Mouse (Mus musculus) urinary bladder, postnatal 36 days (tissue): ENCODE data around the gene Siglece.
"Not testable (repeated sequence)": the region's sequence is repeated elsewhere in the genome, so short reads cannot be mapped to it uniquely, and the experiment has no call there.

Source experiments
- DNase-seq, 2 experiments: peaks; one replicate each; pipeline ENCODE4 v3.0.0; 2022; ENCODE audit warnings: low spot score in 2 of 2, mixed read lengths in 1 of 2

The Siglece gene

DNA sequence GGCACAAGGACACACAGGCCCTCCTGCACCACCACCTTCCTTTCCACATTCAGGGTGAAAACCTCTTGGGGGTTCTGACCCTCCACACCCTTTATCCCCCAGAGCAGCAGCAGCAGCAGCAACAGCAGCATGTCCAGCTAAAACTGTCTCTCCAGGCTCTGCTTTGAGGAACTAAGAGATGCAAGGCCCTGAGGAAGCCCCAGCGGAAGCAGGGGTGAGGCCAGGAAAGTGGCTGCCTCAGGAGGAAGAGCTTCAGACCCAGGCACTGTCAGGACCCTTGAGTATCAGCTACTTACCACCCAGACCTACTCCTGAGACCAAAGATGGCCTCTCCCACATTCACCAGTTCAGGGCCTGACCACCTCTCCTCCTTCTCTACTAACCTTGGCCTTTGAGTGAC, at the start of gene Siglece:
TSS of gene Siglece (minus strand) at position 160 of the 400 bp plus-strand sequence.
- DNase-seq: no peak

DNA sequence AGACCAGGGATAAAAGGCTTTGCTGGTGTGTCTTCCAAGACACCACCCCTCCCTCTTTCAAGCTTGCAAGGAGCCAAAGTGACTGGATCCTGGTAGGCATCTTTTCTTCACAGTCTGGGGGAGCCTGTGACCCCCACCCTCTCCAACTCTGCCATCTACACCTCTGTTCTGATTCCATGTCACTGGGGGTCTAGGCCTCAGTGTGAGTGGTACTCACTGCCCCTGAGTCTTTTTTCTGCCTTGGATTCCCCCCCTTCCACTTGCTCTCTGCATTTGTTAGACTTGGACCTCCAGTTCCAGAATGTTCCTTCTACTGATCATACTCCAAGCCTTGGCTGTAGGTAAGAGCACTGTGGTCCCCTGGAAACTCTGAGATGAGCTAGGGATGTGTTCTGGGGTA, 30.2 kb upstream of the Siglece start, which contains the start of gene Klk14:
TSS of gene Klk14 (plus strand) at position 301 of the 400 bp plus-strand sequence.
- no peak for DNase-seq

DNA sequence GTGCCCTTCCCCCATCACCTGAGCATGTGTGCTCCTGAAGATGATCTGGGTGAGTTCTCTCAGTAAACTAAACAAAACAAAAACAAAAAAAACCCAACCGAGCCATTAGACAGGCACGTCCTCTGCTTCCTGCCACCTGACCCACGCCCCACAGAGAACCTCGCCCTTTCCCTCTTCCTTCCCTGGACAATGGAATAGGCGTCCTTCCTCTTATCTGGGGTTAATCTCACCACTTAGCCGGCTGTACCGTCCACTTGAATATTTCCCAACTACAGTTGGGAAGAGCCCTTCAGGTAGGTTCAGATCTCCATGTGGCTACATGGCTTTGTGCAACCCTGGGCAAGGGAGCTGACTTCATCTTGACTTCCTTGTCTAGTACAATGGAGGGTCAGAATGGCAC, 25.1 kb upstream of the Siglece start:
- DNase-seq: no peak

DNA sequence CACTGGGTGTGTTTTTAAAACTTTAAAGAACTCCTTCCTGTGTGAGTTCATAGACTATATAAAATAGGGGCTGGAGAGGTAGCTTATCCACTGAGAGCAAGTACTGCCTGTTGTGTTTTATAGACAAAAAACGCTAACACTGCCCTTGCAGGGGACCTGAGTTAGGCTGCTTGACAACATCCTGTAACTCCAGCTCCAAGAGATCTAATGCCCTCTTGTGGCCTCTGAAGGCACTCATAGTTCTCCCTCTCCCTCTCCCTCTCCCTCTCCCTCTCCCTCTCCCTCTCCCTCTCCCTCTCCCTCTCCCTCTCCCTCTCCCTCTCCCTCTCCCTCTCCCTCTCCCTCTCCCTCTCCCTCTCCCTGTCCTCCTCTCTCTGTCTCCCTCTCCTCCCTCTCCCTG, 22.6 kb upstream of the Siglece start:
- not testable (repeated sequence) for DNase-seq

DNA sequence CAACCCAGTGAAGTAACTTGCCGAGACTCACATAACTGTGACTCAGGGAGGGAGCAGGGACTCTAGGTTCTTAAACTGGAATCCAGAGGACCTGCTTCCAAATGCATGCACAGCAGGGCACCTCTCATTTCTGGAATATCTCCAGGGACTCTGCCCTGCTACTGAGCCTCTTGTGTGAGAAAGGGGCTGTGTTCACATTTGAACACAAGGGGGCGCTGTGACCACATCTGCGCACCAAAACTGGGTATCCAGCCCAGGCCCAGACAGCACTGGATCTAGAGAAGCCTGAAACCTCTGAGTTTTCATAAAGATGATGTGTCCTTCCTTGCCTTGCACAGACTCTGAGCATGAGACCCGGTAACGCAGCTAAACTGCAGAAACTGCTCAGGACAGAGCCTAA, 21.0 kb upstream of the Siglece start:
- peak; percentile 30 to 38 for DNase-seq

DNA sequence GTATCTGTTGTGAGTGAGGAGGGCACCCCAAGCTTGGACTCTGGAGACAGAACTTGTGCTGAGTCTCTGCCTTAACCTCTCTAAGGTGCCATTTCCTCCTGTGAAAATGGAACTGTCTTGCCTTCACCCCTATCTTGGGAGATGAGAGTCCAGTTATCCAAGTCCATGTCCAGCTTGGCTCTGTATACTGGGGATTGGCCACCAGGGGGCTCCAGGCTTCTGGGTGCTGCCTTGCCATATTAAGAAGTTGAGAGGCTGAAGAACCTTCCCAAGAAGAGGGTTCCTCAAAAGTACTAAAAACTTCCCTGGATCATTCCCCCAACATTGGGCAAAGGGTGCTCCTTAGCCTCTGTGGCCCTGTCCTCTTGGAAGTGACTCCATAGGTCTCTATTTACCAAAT, 18.6 kb upstream of the Siglece start:
- peak; percentile 29 to 34 for DNase-seq

DNA sequence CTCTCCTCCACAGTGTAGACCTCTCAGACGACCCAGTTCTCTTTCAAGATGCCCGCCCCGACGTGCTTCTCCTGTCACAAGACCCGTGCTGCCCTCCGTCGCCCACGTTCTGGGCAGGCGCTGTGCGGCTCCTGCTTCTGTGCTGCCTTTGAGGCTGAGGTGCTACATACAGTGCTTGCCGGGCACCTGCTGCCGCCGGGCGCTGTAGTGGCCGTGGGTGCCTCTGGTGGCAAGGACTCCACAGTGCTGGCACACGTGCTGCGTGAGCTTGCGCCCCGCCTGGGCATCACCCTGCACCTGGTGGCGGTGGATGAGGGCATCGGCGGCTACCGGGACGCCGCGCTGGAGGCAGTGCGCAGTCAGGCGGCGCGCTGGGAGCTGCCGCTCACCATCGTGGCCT, 15.1 kb upstream of the Siglece start:
- no peak for DNase-seq

DNA sequence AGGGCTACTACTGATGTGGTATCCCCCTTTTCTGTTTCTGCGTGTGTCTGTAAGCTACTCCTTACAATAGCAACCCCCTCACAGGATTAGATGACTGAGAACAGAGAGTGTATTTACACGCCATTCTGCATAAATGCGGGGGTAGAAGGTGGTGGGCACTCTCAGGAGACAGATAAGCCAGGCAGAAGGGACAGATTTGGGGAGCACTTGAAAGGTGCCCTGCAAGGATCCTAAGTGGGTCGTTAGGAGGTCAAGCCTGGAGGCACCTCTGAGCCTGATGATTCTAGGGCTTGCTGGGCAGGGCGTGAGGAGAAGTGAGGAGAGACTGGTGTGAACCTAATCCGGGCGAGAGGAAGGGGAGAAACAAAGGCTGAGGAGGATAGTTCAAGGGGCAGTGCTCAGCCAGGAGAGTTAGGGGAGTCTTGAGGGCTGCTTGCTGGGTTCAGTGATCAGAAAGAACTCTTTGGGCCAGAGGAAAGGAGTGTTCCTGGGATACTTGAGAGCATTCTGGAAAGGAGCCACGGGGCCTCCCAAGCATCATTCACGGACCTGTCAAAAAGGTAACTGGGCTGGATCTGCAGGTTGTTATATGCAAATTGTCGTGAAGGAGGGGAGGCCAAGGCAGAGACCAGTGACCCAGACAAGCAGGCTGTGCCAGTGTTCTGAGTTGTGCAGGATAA, 12.8 kb upstream of the Siglece start:
- DNase-seq: peak; percentile 54 to 57

DNA sequence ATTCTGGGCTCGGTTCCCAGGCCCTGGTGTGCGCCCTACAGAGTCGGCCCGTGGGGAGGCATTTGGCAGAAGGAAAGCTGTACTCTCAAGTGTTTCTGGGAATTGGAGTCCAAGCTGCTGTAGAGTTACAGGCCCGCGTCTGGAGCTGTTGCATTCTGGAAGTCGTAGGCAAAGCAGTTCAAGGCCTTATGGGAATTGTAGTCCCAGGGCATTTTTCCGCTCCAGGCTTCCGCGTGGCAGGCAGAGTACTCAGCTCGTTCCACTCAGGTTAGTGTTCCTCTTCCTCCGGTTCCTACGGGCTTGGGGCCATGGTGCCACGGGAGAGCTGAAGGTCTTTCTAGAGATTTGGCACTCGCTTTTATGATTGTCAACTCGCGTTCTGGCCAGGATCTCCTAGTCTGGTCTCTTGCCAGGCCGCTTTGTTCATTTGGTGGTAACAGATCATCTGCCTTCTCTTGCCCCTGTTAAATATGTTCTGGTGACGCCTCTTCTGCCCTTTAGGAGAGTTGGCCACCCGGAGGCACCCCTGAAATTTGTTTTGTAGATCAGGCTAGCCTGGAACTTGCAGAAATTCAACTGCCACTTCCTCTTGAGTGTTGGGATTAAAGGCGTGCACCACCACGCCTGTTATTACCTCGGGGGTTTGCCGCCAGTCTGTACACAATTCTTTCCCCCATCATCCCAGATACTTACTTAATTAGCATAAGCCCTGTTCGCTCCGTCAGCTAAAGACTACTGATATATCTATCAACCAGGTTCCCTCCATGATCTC, 12.0 kb upstream of the Siglece start, which contains the start of gene Ctu1:
TSS of gene Ctu1 (plus strand) at position 208 of the 772 bp plus-strand sequence.
- DNase-seq: peak; percentile 81 to 92

DNA sequence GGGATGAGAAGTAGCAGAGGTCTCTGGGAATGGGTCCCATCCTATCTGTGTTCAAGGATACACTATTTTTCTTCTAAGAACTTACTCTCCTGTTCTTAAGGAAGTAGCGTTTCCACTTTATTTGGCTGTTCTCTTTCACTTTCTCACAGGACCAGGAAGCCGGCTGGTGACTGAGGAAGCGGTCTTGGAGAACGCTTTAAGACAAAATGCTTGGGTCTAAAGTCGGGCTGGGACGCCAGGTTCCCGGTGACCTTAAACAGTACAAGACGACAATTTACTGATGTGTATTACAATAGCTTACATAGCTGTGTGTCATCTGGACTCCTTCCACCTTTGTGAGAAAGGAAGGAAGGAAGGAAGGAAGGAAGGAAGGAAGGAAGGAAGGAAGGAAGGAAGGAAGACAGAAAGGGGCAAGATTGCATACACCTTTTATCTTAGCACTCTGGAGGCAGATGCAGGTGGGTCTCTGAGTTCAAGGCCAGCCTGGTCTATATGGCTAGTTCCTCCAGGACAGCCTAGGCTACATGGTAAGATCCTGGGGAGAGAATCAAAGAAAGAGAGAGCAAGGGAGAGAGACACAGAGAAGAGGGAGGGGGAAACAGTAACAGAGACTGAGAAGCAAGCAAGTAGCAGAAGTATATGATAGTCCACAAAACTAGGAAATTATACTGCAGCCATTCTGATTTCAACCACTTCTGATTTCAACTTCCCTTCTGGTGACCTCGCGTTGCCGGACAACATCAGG, 11.3 kb upstream of the Siglece start:
- DNase-seq: no peak

DNA sequence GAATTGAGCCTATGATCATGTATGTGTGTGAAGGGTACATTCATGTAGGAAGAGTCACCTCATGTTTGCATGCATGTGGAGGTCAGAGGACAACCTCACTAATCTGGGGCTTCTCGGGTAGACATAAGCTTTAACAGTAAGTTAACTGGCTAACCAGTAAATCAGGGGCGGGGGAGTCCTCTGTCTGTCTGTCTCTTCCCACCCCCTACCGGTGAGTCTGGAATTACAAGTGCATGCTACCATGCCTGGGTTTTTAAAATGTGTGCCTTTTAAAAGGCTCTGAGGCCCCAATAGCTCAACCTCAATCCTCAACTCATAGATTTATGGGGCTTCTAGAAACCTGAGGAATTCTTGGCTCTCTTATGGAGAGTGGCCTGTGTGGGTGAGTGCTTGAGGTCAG, 8.6 kb upstream of the Siglece start:
- DNase-seq: no peak

DNA sequence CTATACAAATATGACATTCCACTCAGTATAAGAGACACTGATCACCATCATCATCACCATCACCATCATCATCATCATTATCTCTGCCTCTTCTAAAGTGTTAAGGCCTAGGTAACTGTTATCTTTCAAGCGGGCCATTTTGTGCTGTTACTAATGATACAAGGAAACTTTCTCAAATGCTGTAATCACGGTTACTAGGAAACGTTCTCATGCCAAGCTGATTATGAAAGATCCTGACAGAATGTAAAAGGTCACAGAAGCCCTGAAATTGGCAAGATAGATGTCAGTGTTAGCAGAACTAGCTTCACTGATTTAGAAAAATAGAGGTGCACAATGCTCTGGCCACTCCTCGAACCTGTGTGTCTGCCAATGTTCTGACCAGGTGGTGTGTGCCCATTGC, 7.3 kb upstream of the Siglece start:
- not testable (repeated sequence) for DNase-seq

DNA sequence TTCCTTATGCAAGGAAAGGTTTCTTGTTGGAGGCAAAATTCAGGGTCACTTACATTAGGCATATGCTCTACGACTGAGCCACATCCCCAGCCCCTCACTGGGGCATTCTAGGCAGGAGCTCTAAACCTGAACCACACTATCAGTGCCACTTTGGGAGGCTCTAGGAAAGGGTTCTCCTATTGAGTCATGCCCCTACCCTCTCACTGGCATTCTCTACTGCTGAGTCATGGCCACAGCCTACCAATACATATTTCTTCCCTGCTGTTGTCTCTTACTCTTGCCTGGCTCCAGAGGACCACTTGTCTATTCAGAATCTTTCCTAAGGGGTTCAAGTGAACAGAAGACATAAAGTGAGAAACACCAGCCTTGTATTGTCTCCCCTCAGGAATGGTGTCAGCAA, 2.8 kb upstream of the Siglece start:
- DNase-seq: no peak

DNA sequence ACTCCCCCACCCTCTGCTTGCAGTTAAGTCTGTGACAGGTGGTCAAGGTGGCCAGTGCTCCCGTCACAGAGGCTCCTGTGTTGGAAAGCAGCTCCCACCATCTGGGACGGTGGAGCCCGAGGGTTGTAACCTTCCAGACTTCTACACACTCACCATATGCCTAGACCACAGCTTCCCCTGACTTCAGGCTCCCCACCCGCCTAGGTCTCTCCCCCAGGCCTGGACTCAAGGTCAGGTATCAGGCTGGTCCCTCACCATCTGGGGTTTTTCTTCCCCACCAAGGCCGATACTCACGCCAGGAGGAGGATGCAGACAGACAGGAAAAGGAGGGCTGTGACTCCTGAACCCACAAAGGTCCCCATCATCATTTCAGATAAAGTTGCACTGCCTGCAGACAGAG, 3.7 kb downstream of the Siglece start:
- no peak for DNase-seq

DNA sequence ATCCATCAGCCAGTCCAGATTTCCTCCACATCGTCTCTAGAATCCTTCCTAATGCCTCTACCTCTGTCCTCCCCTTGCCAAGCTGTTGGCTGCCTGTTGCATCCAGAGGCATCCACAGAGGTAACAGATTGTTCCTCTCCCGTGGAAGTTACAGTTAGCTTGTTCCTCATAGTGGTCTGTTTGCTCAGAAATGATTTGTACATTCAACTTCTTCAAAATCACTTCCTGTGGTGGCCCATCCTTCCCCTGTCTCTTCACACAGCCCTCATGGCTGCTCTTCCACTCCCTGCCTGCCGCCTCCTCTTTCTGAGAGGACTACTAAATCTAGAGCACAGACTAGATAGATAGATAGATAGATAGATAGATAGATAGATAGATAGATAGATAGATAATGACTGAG, 5.4 kb downstream of the Siglece start:
- DNase-seq: no peak

DNA sequence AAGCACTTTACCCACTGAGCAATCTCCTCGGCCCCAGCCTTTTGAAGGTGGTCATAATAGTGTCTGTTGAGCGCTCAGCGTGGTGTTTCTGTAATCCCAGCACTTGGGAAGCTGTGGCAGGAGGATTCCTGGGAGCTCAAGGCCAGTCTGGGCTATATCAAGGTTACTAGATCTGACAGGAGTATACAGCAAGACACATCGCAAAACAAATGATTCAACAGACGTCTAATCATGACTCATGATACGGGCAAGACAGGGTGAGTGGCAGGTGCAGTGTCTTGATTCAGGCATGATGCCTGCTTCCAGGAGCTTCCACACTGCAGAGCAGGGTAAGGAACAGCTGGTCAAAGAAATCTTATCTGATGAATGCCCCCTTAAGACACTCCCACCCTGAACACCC, 7.3 kb downstream of the Siglece start:
- DNase-seq: no peak

DNA sequence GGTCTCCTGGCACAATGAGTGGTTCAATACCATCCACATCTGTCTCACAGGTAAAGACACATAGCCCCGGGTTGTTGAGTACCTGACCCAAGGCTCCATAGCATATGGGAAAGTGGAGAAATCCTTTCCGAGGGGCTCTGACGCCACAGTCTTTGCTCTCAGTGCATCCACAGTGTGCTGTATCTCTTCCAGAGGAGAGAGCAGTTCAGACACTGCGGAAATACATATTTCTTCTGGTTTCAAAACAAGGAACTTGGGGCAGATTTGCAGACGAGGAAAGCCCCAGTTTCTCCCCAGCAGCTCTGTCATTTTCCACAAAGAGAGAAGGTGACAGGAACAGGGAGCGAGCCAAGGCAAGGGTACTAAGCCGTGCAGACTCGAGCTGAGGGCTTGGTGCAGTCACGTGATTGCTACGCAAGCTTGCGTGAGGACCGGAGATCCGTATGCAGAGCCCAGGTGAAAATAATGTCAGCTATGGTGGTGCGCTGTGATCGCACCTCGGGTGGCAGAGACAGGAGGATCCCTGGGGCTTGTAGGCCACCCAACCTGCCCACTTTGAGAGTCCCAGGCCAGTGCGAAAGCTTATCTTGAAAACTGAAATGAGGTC, 16.8 kb downstream of the Siglece start:
- DNase-seq: no peak

DNA sequence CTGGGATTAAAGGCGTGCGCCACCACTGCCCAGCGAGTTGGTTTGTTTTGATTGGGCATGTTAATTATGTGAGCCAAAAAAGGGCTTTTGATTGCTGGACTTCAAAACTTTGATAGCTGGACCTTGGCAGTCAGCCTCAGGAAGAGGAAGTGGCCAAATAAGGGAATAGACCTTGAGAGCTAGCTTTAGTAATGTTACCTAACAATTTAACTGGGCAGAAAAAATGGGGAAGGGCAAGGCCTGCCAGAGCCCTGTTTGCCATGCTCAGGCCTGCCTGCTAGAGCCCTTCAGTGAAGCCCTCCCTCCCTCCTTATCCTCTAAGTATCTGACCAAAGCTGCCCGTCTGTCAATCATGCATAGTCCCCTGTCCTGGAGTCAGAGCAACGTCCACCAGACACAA, 17.4 kb downstream of the Siglece start:
- DNase-seq: no peak

DNA sequence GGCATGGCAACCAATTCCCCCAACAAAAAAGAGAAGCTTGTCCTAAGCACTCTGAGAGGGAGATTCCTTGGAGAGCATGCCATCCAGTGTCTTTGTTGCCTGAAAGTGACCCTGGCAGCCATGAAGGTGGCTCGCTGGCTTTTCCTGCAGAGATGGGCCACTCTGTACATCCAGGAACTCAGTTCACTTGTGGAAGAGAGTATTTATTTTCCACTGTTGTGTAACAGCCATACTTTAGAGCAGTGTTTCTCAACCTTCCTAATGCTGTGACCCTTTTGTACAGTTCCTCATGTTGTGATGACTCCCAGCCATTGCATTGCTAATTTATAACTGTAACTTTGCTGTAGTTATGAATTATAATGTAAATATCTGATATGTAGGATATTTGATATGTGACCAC, 22.8 kb downstream of the Siglece start:
- no peak for DNase-seq

DNA sequence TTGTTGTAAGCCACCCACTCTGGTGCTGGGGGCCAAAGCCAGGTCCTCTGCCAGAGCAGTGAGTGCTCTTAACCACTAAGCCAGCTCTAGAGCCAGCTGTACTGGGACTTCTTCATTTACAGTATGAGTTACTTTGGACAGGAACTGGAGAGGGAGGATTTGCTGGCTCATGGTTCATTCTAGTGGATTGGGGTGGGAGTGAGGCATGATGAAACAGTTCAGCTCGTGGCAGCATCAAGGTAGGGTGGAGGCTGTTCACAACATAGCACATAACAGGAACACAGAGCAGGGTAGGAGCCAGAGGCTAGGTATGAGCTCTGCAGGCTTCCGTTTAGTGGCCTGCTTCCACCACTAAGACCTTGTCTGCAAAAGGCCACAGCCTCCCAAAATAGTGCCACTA, 23.8 kb downstream of the Siglece start:
- DNase-seq: no peak

DNA sequence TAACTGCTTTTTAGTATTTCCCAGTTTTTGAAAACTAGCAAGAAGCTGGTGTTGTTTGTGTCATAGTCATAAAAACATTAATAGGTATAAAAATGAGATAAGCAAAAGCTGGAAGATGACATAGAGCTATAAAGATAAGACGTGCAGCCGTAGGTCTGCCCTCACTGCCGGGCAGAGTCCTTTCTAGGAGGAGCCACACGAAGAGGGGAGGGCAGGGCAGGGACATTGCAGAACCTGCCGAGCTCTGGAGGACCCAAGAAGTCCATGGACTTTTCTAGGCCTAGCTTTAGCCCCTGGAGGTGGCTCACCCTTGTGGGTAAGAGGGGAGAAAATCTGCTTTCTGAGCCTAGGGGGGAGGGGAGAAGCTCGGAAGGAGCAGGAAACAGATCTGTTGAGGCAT, 25.5 kb downstream of the Siglece start, which contains the start of gene Ceacam18:
TSS of gene Ceacam18 (plus strand) at position 208 of the 400 bp plus-strand sequence.
- DNase-seq: no peak

DNA sequence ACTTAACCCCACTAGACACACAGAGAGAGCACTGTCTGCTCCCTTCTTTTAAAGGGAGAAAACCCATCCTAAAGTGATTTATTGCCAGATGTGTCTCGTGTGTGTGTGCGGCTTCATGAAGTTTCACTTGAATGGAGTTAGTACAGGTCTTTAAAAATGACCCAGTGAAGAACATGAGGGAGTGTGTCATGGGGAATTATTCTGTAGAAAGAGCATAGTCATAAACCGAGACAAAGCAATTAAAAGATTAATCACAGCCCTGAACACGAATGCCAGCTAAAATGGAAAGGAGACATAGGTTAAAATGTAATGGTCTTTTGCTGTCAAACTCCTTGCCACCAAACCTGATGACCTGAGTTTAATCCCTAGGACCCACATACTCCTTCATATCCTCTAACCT, 26.0 kb downstream of the Siglece start:
- DNase-seq: no peak
